Mouse (Mus musculus): Measurements from ENCODE around the gene Sass6.
"Not testable (repeated sequence)": the region's sequence is repeated elsewhere in the genome, so short reads cannot be mapped to it uniquely, and the experiment has no call there.

The Sass6 gene

GRCm38 (mm10) chr3:116664281-116664680, 69.5 kb downstream of the Sass6 start:
- not testable (repeated sequence) for DNase-seq

Measured in layer of hippocampus, adult 9-11 months (tissue).